Mouse (Mus musculus) intestine, embryonic 16.5 days (tissue): ENCODE results near the gene Cbx1. TPM values are rescaled to one million over a fixed set of nuclear protein-coding genes. Genes with fewer than 3 reads are reported as not detected.

ENCODE experiments used
- ATAC-seq: fragments of 200-750 bp; cut with Nextera tagmentation; 2 replicates; pipeline ENCODE4 v1.8.0; 2017; ENCODE audit warnings: moderate TSS enrichment, moderate library complexity
- H3K27ac ChIP-seq: fragments of 300-500 bp; sonication (generic); 2 replicates; pipeline ENCODE4 v1.5.1; 2014; ENCODE audit warnings: mild to moderate bottlenecking, low read length
- H3K27me3 ChIP-seq: fragments of 300-500 bp; sonication (generic); replicated peaks from 2 replicates; pipeline ENCODE4 v1.6.1; 2014; ENCODE audit warnings: low read length, control low read depth, mixed read lengths; ENCODE audit not compliant: control insufficient read depth, insufficient read depth
- H3K36me3 ChIP-seq: fragments of 300-500 bp; sonication (generic); 2 replicates; pipeline ENCODE4 v1.6.1; 2014; ENCODE audit warnings: low read length, control low read depth; ENCODE audit not compliant: control insufficient read depth, insufficient read depth
- H3K4me1 ChIP-seq: fragments of 300-500 bp; sonication (generic); 2 replicates; pipeline ENCODE4 v1.6.1; 2014; ENCODE audit warnings: low read length, control low read depth, mixed read lengths; ENCODE audit not compliant: control insufficient read depth, insufficient read depth
- H3K4me2 ChIP-seq: fragments of 300-500 bp; sonication (generic); 2 replicates; pipeline ENCODE4 v1.6.1; 2014; ENCODE audit warnings: low read depth, low read length, control low read depth
- H3K4me3 ChIP-seq: fragments of 300-500 bp; sonication (generic); 2 replicates; pipeline ENCODE4 v1.5.1; 2014; ENCODE audit warnings: mild to moderate bottlenecking, low read length
- H3K9ac ChIP-seq: fragments of 300-500 bp; sonication (generic); 2 replicates; pipeline ENCODE4 v1.6.1; 2014; ENCODE audit warnings: low read depth, low read length
- H3K9me3 ChIP-seq: fragments of 300-500 bp; sonication (generic); 2 replicates; pipeline ENCODE4 v1.6.1; 2016; ENCODE audit warnings: low read length, control low read depth; ENCODE audit not compliant: control insufficient read depth
- WGBS: fragments of 180-500 bp; shearing (Covaris S2); extraction: QIAGEN DNeasy Blood & Tissue Kit; methylation state at CpG from one replicate; pipeline ENCODE4 v1.1.7; 2014; 5-methylcytosine and 5-hydroxymethylcytosine counted together
- polyA plus RNA-seq: library from polyadenylated mRNA; unstranded; fragments of >200 nt; fragmentation: Nextera tagmentation; extraction: Ambion mirVana; gene quantifications from 2 replicates; pipeline ENCODE4 v1.2.1, GENCODE M21; 2015

Gene Cbx1
- polyA plus RNA-seq, 1 experiment from 2014 or later = 74.5 TPM

- Histone ChIP-seq H3K36me3 (peaks cover 3% of the 10 kb centered on the region; the same call in 1 of the 2 replicates), H3K4me2 (peak overlapping the region; percentile 78), H3K9me3 (no peaks in the 10 kb centered on the region), H3K27ac (peak overlapping the region; percentile 99), H3K9ac (peak overlapping the region; percentile 98), H3K4me3 (peak overlapping the region; percentile 95), H3K27me3 (no peaks in the 10 kb centered on the region), H3K4me1 (peaks cover 50% of the 10 kb centered on the region)
- no peak for ATAC-seq
- 9% methylated on average over 10 of the region's 10 CpGs for WGBS
Observed at GRCm38 (mm10) chr11:96828881-96829280, 40.0 kb downstream of the Cbx1 start.

GRCm38 (mm10) chr11:96829403-96829812 is 40.5 kb downstream of the Cbx1 start:
- H3K4me2 ChIP-seq = peak overlapping the region; percentile 78
- WGBS = under 1% methylated on average over 33 of the region's 33 CpGs
- peak overlapping the region; percentile 98 for H3K9ac ChIP-seq
- peak overlapping the region; percentile 95 for H3K4me3 ChIP-seq
- peaks cover 3% of the 10 kb centered on the region; the same call in 1 of the 2 replicates for H3K36me3 ChIP-seq
- H3K27ac ChIP-seq = peak overlapping the region; percentile 99
- H3K9me3 ChIP-seq = no peaks in the 10 kb centered on the region
- H3K4me1 ChIP-seq = peaks cover 47% of the 10 kb centered on the region
- H3K27me3 ChIP-seq = no peaks in the 10 kb centered on the region
- peak; percentile 84 for ATAC-seq

GRCm38 (mm10) chr11:96829813-96830538 is 41.0 kb downstream of the Cbx1 start, which contains the start of gene Nfe2l1:
Gene Nfe2l1 (minus strand): TSS chr11:96829968.
- H3K4me3 ChIP-seq = peak within 1 kb of the TSS; percentile 95
- H3K36me3 ChIP-seq = peaks cover 3% of the 10 kb centered on the region; the same call in 1 of the 2 replicates
- no peaks in the 10 kb centered on the region for H3K9me3 ChIP-seq
- peak within 1 kb of the TSS; percentile 98 for H3K9ac ChIP-seq
- H3K27me3 ChIP-seq = no peaks in the 10 kb centered on the region
- peaks cover 42% of the 10 kb centered on the region for H3K4me1 ChIP-seq
- under 1% methylated on average over 51 of the region's 51 CpGs for WGBS
- H3K4me2 ChIP-seq = peak within 1 kb of the TSS; percentile 78
- ATAC-seq = peak; percentile 99
- H3K27ac ChIP-seq = peak within 1 kb of the TSS; percentile 99

- Histone ChIP-seq H3K4me1 (peaks cover 35% of the 10 kb centered on the region), H3K36me3 (peaks cover 3% of the 10 kb centered on the region; the same call in 1 of the 2 replicates), H3K27ac (peak overlapping the region; percentile 93), H3K4me2 (peak overlapping the region; percentile 65), H3K9me3 (no peaks in the 10 kb centered on the region), H3K27me3 (no peaks in the 10 kb centered on the region), H3K9ac (peak overlapping the region; percentile 81), H3K4me3 (peak overlapping the region; percentile 95)
- 16% methylated on average over 13 of the region's 13 CpGs for WGBS
- no peak for ATAC-seq
Observed at GRCm38 (mm10) chr11:96830539-96831216, 41.8 kb downstream of the Cbx1 start.

GRCm38 (mm10) chr11:96831516-96831915 is 42.6 kb downstream of the Cbx1 start:
- 63% methylated on average over 4 of the region's 4 CpGs for WGBS

GRCm38 (mm10) chr11:96832541-96832940 is 43.6 kb downstream of the Cbx1 start:
- no peaks in the 10 kb centered on the region for H3K9me3 ChIP-seq
- peaks cover 17% of the 10 kb centered on the region for H3K4me1 ChIP-seq
- 86% methylated on average over 3 of the region's 3 CpGs for WGBS
- H3K9ac ChIP-seq = no peak overlapping the region
- H3K4me2 ChIP-seq = no peak overlapping the region
- H3K27me3 ChIP-seq = no peaks in the 10 kb centered on the region
- no peak overlapping the region for H3K4me3 ChIP-seq
- peaks cover 3% of the 10 kb centered on the region; the same call in 1 of the 2 replicates for H3K36me3 ChIP-seq
- no peak for ATAC-seq
- H3K27ac ChIP-seq = no peak overlapping the region

More at GRCm38 (mm10) chr11:96831516-96831915, 42.6 kb downstream of the Cbx1 start:
- H3K9me3 ChIP-seq = no peaks in the 10 kb centered on the region
- no peak overlapping the region for H3K4me3 ChIP-seq
- H3K4me1 ChIP-seq = peaks cover 27% of the 10 kb centered on the region
- H3K27me3 ChIP-seq = no peaks in the 10 kb centered on the region
- peaks cover 3% of the 10 kb centered on the region; the same call in 1 of the 2 replicates for H3K36me3 ChIP-seq
- no peak overlapping the region for H3K9ac ChIP-seq
- H3K4me2 ChIP-seq = no peak overlapping the region
- ATAC-seq = no peak
- no peak overlapping the region for H3K27ac ChIP-seq

GRCm38 (mm10) chr11:96832973-96833372 is 44.0 kb downstream of the Cbx1 start:
- 62% methylated on average over 2 of the region's 2 CpGs for WGBS
- no peak overlapping the region for H3K9ac ChIP-seq
- no peaks in the 10 kb centered on the region for H3K9me3 ChIP-seq
- H3K27ac ChIP-seq = no peak overlapping the region
- no peaks in the 10 kb centered on the region for H3K36me3 ChIP-seq
- peaks cover 12% of the 10 kb centered on the region for H3K4me1 ChIP-seq
- H3K4me3 ChIP-seq = no peak overlapping the region
- no peak for ATAC-seq
- H3K27me3 ChIP-seq = no peaks in the 10 kb centered on the region
- H3K4me2 ChIP-seq = no peak overlapping the region

GRCm38 (mm10) chr11:96834127-96834526 is 45.2 kb downstream of the Cbx1 start:
- Histone ChIP-seq H3K36me3 (no peaks in the 10 kb centered on the region), H3K4me1 (peaks cover 7% of the 10 kb centered on the region; the same call in 1 of the 2 replicates), H3K9ac (no peak overlapping the region), H3K27me3 (no peaks in the 10 kb centered on the region), H3K4me2 (no peak overlapping the region), H3K27ac (no peak overlapping the region), H3K4me3 (no peak overlapping the region), H3K9me3 (no peaks in the 10 kb centered on the region)
- no peak for ATAC-seq
- WGBS = 96% methylated on average over 1 of the region's 1 CpGs

- no peaks in the 10 kb centered on the region for H3K4me1 ChIP-seq
- no peak overlapping the region for H3K27ac ChIP-seq
- WGBS = 27% methylated on average over 9 of the region's 9 CpGs
- no peak overlapping the region for H3K9ac ChIP-seq
- no peak overlapping the region for H3K4me2 ChIP-seq
- H3K27me3 ChIP-seq = no peaks in the 10 kb centered on the region
- H3K4me3 ChIP-seq = no peak overlapping the region
- H3K36me3 ChIP-seq = no peaks in the 10 kb centered on the region
- no peaks in the 10 kb centered on the region for H3K9me3 ChIP-seq
- no peak for ATAC-seq
Observed at GRCm38 (mm10) chr11:96837298-96837697, 48.4 kb downstream of the Cbx1 start.
